Mouse (Mus musculus): ENCODE measurements around the gene Btnl1. TPM values are rescaled to one million over a fixed set of nuclear protein-coding genes. Genes with fewer than 3 reads are reported as not detected.

The Btnl1 gene
- total and polyA plus RNA-seq, 2 experiments = not detected

DNA sequence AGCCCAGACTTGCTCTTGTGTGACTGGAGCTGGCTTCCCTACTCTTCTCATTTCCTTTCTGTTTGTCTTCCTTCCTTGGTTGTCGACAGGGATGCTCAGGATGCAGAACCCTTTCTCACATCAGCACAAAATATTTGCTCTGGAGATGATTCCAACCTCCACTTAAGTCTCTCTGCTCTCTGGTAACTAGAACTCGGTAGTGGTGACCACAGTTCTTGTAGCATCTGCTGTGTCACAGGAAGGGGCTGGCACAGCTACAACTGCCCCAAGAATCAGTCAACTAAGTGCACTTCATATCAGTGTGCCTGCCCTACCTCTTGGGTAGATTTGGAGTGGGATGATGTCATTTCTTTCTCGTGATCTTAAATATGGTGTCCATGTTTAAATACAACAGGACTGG lies 30.9 kb upstream of the Btnl1 start:
- 58% methylated on average over 3 of the region's 3 CpGs for WGBS
- TF ChIP-seq CTCF (IDR thresholded peaks at IDR 0.05; ENCODE audit: low read depth, low read length) = no peak
- no peak for TF ChIP-seq POLR2A (IDR thresholded peaks at IDR 0.05; ENCODE audit: extremely low read depth, insufficient read depth, low read length)
- H3K4me3 ChIP-seq (ENCODE audit: insufficient read depth, low read depth, low read length) = no peak overlapping the region
- H3K36me3 ChIP-seq (ENCODE audit: control insufficient read depth, insufficient read depth, low read length) = no peaks in the 10 kb centered on the region
- no peaks in the 10 kb centered on the region for H3K27me3 ChIP-seq (ENCODE audit: control insufficient read depth, insufficient read depth, low read length)
- H3K4me1 ChIP-seq (ENCODE audit: control insufficient read depth, insufficient read depth, low read length) = no peaks in the 10 kb centered on the region
- no peak overlapping the region for H3K27ac ChIP-seq (replicated peaks; ENCODE audit: insufficient read depth, low read depth, low read length)
- no peak for DNase-seq (ENCODE audit: extremely low read depth, low read depth, low spot score)
- H3K79me2 ChIP-seq (ENCODE audit: control insufficient read depth, insufficient read depth, low read length) = no peaks in the 10 kb centered on the region
- H3K9ac ChIP-seq (ENCODE audit: low read depth, low read length) = no peak overlapping the region

GRCm38 (mm10) chr17:34347606-34348308 lies 29.2 kb upstream of the Btnl1 start:
- Histone ChIP-seq H3K27ac (replicated peaks; ENCODE audit: insufficient read depth, low read depth, low read length) (no peak overlapping the region), H3K27me3 (ENCODE audit: control insufficient read depth, insufficient read depth, low read length) (no peaks in the 10 kb centered on the region), H3K4me3 (ENCODE audit: insufficient read depth, low read depth, low read length) (no peak overlapping the region), H3K36me3 (ENCODE audit: control insufficient read depth, insufficient read depth, low read length) (no peaks in the 10 kb centered on the region), H3K9ac (ENCODE audit: low read depth, low read length) (no peak overlapping the region), H3K79me2 (ENCODE audit: control insufficient read depth, insufficient read depth, low read length) (no peaks in the 10 kb centered on the region), H3K4me1 (ENCODE audit: control insufficient read depth, insufficient read depth, low read length) (no peaks in the 10 kb centered on the region)
- TF ChIP-seq POLR2A (IDR thresholded peaks at IDR 0.05; ENCODE audit: extremely low read depth, insufficient read depth, low read length) = no peak
- no peak for TF ChIP-seq CTCF (IDR thresholded peaks at IDR 0.05; ENCODE audit: low read depth, low read length)
- peak; percentile 49 for DNase-seq (ENCODE audit: extremely low read depth, low read depth, low spot score)
- WGBS = 47% methylated on average over 6 of the region's 6 CpGs

DNA sequence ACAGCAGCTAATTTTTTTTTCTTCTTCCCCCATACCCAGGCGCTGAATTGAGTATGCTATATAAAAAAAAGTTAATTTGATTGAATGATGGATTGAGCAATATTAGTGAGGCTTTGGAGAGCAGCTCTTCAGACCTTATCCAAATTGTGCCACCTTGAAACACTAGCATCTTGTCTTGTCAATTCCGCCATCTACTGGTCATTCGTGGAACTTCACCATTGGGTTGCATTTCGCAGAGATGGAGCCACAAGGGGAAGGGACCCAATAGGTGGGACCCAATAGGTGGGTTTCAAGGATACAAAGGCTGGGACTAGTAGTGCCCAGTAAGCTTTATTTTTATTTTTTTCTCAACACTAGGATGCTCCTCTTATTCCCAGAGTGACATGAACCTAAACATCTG lies 27.5 kb upstream of the Btnl1 start:
- Histone ChIP-seq H3K27ac (replicated peaks; ENCODE audit: insufficient read depth, low read depth, low read length) (no peak overlapping the region), H3K4me3 (ENCODE audit: insufficient read depth, low read depth, low read length) (no peak overlapping the region), H3K27me3 (ENCODE audit: control insufficient read depth, insufficient read depth, low read length) (0 out of 2 replicates have a peak, but pooled peaks cover 3% of the 10 kb centered on the region), H3K36me3 (ENCODE audit: control insufficient read depth, insufficient read depth, low read length) (no peaks in the 10 kb centered on the region), H3K79me2 (ENCODE audit: control insufficient read depth, insufficient read depth, low read length) (no peaks in the 10 kb centered on the region), H3K4me1 (ENCODE audit: control insufficient read depth, insufficient read depth, low read length) (no peaks in the 10 kb centered on the region), H3K9ac (ENCODE audit: low read depth, low read length) (no peak overlapping the region)
- 6% methylated on average over 4 of the region's 4 CpGs for WGBS
- TF ChIP-seq POLR2A (IDR thresholded peaks at IDR 0.05; ENCODE audit: extremely low read depth, insufficient read depth, low read length) (no peak), CTCF (IDR thresholded peaks at IDR 0.05; ENCODE audit: low read depth, low read length) (peak; percentile 66)
- peak; percentile 51 for DNase-seq (ENCODE audit: extremely low read depth, low read depth, low spot score)

GRCm38 (mm10) chr17:34354539-34354938 lies 22.4 kb upstream of the Btnl1 start, which contains the start of gene Btnl2:
TSS of gene Btnl2 (plus strand) at chr17:34354822.
- 0 out of 2 replicates have a peak, but pooled peaks cover 3% of the 10 kb centered on the region for H3K27me3 ChIP-seq (ENCODE audit: control insufficient read depth, insufficient read depth, low read length)
- TF ChIP-seq CTCF (IDR thresholded peaks at IDR 0.05; ENCODE audit: low read depth, low read length) (no peak), POLR2A (IDR thresholded peaks at IDR 0.05; ENCODE audit: extremely low read depth, insufficient read depth, low read length) (no peak)
- DNase-seq (ENCODE audit: extremely low read depth, low read depth, low spot score) = no peak
- no peak within 1 kb of the TSS for H3K9ac ChIP-seq (ENCODE audit: low read depth, low read length)
- H3K4me3 ChIP-seq (ENCODE audit: insufficient read depth, low read depth, low read length) = no peak within 1 kb of the TSS
- WGBS = 80% methylated on average over 5 of the region's 5 CpGs
- H3K36me3 ChIP-seq (ENCODE audit: control insufficient read depth, insufficient read depth, low read length) = no peaks in the 10 kb centered on the region
- H3K27ac ChIP-seq (replicated peaks; ENCODE audit: insufficient read depth, low read depth, low read length) = 0 out of 2 replicates have a peak within 1 kb of the TSS, but pooled peaks have one; percentile 28
- no peaks in the 10 kb centered on the region for H3K79me2 ChIP-seq (ENCODE audit: control insufficient read depth, insufficient read depth, low read length)
- H3K4me1 ChIP-seq (ENCODE audit: control insufficient read depth, insufficient read depth, low read length) = no peaks in the 10 kb centered on the region; the same call in 1 of the 2 replicates

GRCm38 (mm10) chr17:34354940-34355339 lies 22.0 kb upstream of the Btnl1 start:
- H3K4me3 ChIP-seq (ENCODE audit: insufficient read depth, low read depth, low read length) = no peak overlapping the region
- no peak overlapping the region for H3K27ac ChIP-seq (replicated peaks; ENCODE audit: insufficient read depth, low read depth, low read length)
- H3K4me1 ChIP-seq (ENCODE audit: control insufficient read depth, insufficient read depth, low read length) = no peaks in the 10 kb centered on the region; the same call in 1 of the 2 replicates
- H3K9ac ChIP-seq (ENCODE audit: low read depth, low read length) = no peak overlapping the region
- WGBS = 73% methylated on average over 1 of the region's 1 CpGs
- DNase-seq (ENCODE audit: extremely low read depth, low read depth, low spot score) = peak; percentile 17
- 0 out of 2 replicates have a peak, but pooled peaks cover 3% of the 10 kb centered on the region for H3K27me3 ChIP-seq (ENCODE audit: control insufficient read depth, insufficient read depth, low read length)
- no peaks in the 10 kb centered on the region for H3K36me3 ChIP-seq (ENCODE audit: control insufficient read depth, insufficient read depth, low read length)
- TF ChIP-seq POLR2A (IDR thresholded peaks at IDR 0.05; ENCODE audit: extremely low read depth, insufficient read depth, low read length) (no peak), CTCF (IDR thresholded peaks at IDR 0.05; ENCODE audit: low read depth, low read length) (no peak)
- no peaks in the 10 kb centered on the region for H3K79me2 ChIP-seq (ENCODE audit: control insufficient read depth, insufficient read depth, low read length)

DNA sequence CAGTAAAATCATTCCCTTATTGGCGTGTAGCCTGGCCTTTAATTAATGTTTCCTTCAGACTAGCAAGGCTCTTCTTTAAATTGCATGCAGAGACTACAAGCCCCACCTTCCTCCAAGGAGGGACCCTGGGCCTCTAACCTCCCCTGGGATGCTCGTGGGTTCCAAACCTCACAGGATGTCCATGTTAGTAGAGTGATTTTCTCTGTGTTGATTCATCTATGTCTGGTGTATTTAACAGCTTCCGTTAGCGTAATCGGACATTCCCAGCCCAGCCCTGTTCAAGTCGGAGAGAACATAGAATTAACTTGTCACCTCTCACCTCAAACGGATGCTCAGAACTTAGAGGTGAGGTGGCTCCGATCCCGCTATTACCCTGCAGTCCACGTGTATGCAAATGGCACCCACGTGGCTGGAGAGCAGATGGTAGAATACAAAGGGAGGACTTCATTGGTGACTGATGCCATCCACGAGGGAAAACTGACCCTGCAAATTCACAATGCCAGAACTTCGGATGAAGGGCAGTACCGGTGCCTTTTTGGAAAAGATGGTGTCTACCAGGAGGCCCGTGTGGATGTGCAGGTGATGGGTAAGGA lies 13.9 kb upstream of the Btnl1 start:
- no peaks in the 10 kb centered on the region for H3K4me1 ChIP-seq (ENCODE audit: control insufficient read depth, insufficient read depth, low read length)
- DNase-seq (ENCODE audit: extremely low read depth, low read depth, low spot score) = no peak
- TF ChIP-seq CTCF (IDR thresholded peaks at IDR 0.05; ENCODE audit: low read depth, low read length) (no peak), POLR2A (IDR thresholded peaks at IDR 0.05; ENCODE audit: extremely low read depth, insufficient read depth, low read length) (no peak)
- H3K27me3 ChIP-seq (ENCODE audit: control insufficient read depth, insufficient read depth, low read length) = no peaks in the 10 kb centered on the region
- H3K79me2 ChIP-seq (ENCODE audit: control insufficient read depth, insufficient read depth, low read length) = no peaks in the 10 kb centered on the region
- H3K27ac ChIP-seq (replicated peaks; ENCODE audit: insufficient read depth, low read depth, low read length) = no peak overlapping the region
- no peak overlapping the region for H3K9ac ChIP-seq (ENCODE audit: low read depth, low read length)
- H3K36me3 ChIP-seq (ENCODE audit: control insufficient read depth, insufficient read depth, low read length) = no peaks in the 10 kb centered on the region
- no peak overlapping the region for H3K4me3 ChIP-seq (ENCODE audit: insufficient read depth, low read depth, low read length)
- whole genome bisulfite sequencing = 82% methylated on average over 15 of the region's 15 CpGs

All from liver, adult 2 months (tissue).